Mouse (Mus musculus) liver, embryonic 14.5 days (tissue): ENCODE measurements around the gene Pglyrp1. TPM values are rescaled to one million over a fixed set of nuclear protein-coding genes. Genes with fewer than 3 reads are reported as not detected.
"Not testable (repeated sequence)": the region's sequence is repeated elsewhere in the genome, so short reads cannot be mapped to it uniquely, and the experiment has no call there.

ENCODE experiments used
- ATAC-seq: fragments of 200-750 bp; cut with Nextera tagmentation; 2 replicates; pipeline ENCODE4 v1.8.0; 2017; ENCODE audit warnings: moderate number of reproducible peaks, mild to moderate bottlenecking, moderate library complexity; ENCODE audit not compliant: insufficient read depth
- DNase-seq, 3 experiments: peaks; one replicate each; pipeline ENCODE4 v3.0.0-alpha.2; 2012 to 2013; ENCODE audit warnings: low read depth in 3 of 3, low spot score in 3 of 3
- H3K27ac ChIP-seq: fragments of 300-500 bp; sonication (generic); 2 replicates; pipeline ENCODE4 v1.5.1; 2014; ENCODE audit warnings: moderate library complexity, mild to moderate bottlenecking, control low read depth, inconsistent platforms
- H3K27me3 ChIP-seq: fragments of 300-500 bp; sonication (generic); 2 replicates; pipeline ENCODE4 v1.6.1; 2014; ENCODE audit warnings: mild to moderate bottlenecking, low read length, moderate library complexity; ENCODE audit not compliant: control insufficient read depth, insufficient read depth
- H3K36me3 ChIP-seq: fragments of 300-500 bp; sonication (generic); replicated peaks from 2 replicates; pipeline ENCODE4 v1.6.1; 2014; ENCODE audit warnings: low read depth; ENCODE audit not compliant: control insufficient read depth, insufficient read depth
- H3K4me1 ChIP-seq, 2 experiments: fragments of 200-500 bp in 1 of 2; fragments of 300-500 bp in 1 of 2; sonication (generic) in 1 of 2; replicated peaks; 2 replicates each; pipeline ENCODE4 v1.6.1; 2012 to 2014; ENCODE audit warnings: antibody characterized with exemption in 1 of 2, inconsistent platforms in 1 of 2, low read length in 1 of 2; ENCODE audit not compliant: control insufficient read depth in 2 of 2, insufficient read depth in 2 of 2
- H3K4me2 ChIP-seq: fragments of 300-500 bp; sonication (generic); 2 replicates; pipeline ENCODE4 v1.6.1; 2014; ENCODE audit warnings: low read depth, mild to moderate bottlenecking, control low read depth, moderate library complexity
- H3K4me3 ChIP-seq, 2 experiments: fragments of 200-500 bp in 1 of 2; fragments of 300-500 bp in 1 of 2; sonication (generic) in 1 of 2; 2 replicates each; pipeline ENCODE4 v1.5.1; 2012 to 2014; ENCODE audit warnings: low read depth in 2 of 2, low read length in 2 of 2, mild to moderate bottlenecking in 2 of 2, control low read depth in 1 of 2, inconsistent platforms in 1 of 2, moderate library complexity in 1 of 2; ENCODE audit not compliant: insufficient read depth in 1 of 2
- H3K9ac ChIP-seq: fragments of 300-500 bp; sonication (generic); replicated peaks from 2 replicates; pipeline ENCODE4 v1.6.1; 2014; ENCODE audit warnings: mild to moderate bottlenecking, control low read depth, moderate library complexity
- H3K9me3 ChIP-seq: fragments of 300-500 bp; sonication (generic); 2 replicates; pipeline ENCODE4 v1.6.1; 2016; ENCODE audit warnings: low read length, mixed read lengths; ENCODE audit not compliant: control insufficient read depth
- CTCF ChIP-seq: IDR thresholded peaks from 2 replicates; pipeline ENCODE4 v1.5.1; 2016; ENCODE audit warnings: antibody characterized with exemption, low read depth, control low read depth
- EP300 ChIP-seq: IDR thresholded peaks from 2 replicates; pipeline ENCODE4 v1.6.1; 2016; ENCODE audit warnings: antibody characterized with exemption, low read depth
- WGBS: fragments of 180-500 bp; shearing (Covaris S2); extraction: QIAGEN DNeasy Blood & Tissue Kit; methylation state at CpG from one replicate; pipeline ENCODE4 v1.1.7; 2014; ENCODE audit not compliant: insufficient replicate concordance; 5-methylcytosine and 5-hydroxymethylcytosine counted together
- polyA plus RNA-seq, 2 experiments: library from polyadenylated mRNA; depleted of rRNA in 1 of 2; stranded (reverse) in 1 of 2; unstranded in 1 of 2; fragments of >200 nt; fragmentation: Nextera tagmentation in 1 of 2; extraction: Ambion mirVana in 1 of 2; gene quantifications; 2 replicates each; pipeline versions ENCODE4 v1.2.1 to v1.2.3; 2012 to 2014

Pglyrp1 gene
- polyA plus RNA-seq (2012; rRNA removed), result 10.5 and 15.1 TPM in 2 replicates
- polyA plus RNA-seq (2014; fragmentation: Nextera tagmentation; extraction: Ambion mirVana), result 23.2 and 32.0 TPM in 2 replicates

- not testable (repeated sequence) for H3K4me1 ChIP-seq, H3K4me2 ChIP-seq, ATAC-seq, H3K4me3 ChIP-seq, H3K27me3 ChIP-seq, H3K36me3 ChIP-seq, DNase-seq, H3K9me3 ChIP-seq, H3K9ac ChIP-seq, H3K27ac ChIP-seq
- no CpG with 5 or more reads among the region's 8 CpGs for WGBS
Observed at GRCm38 (mm10) chr7:18871031-18871430, at the start of gene Pglyrp1. Pglyrp1 (plus strand) TSS chr7:18871331.

- Histone ChIP-seq H3K27ac (no peak within 1 kb of the TSS), H3K4me3 (no peak within 1 kb of the TSS), H3K27me3 (no peaks in the 10 kb centered on the region), H3K9me3 (no peaks in the 10 kb centered on the region), H3K4me1 (no peaks in the 10 kb centered on the region), H3K36me3 (no peaks in the 10 kb centered on the region), H3K9ac (no peak within 1 kb of the TSS), H3K4me2 (no peak within 1 kb of the TSS)
- DNase-seq (no peak), ATAC-seq (no peak)
- TF ChIP-seq CTCF (no peak), EP300 (no peak)
- 38% methylated on average over 3 of the region's 3 CpGs for WGBS
Observed at GRCm38 (mm10) chr7:18821507-18821906, 49.6 kb upstream of the Pglyrp1 start, which contains the start of gene Psg17. Psg17 (minus strand) TSS chr7:18821607.

- Histone ChIP-seq H3K27me3 (no peaks in the 10 kb centered on the region), H3K27ac (no peak overlapping the region), H3K4me1 (0 out of 4 replicates have a peak, but pooled peaks cover 0 to 1% of the 10 kb centered on the region in 2 experiments), H3K36me3 (no peaks in the 10 kb centered on the region), H3K4me3 (no peak overlapping the region), H3K9ac (no peak overlapping the region), H3K9me3 (no peaks in the 10 kb centered on the region), H3K4me2 (no peak overlapping the region)
- 62% methylated on average over 26 of the region's 26 CpGs for WGBS
- ATAC-seq (no peak), DNase-seq (no peak)
- TF ChIP-seq EP300 (no peak), CTCF (no peak)
Observed at GRCm38 (mm10) chr7:18827792-18828546, 43.2 kb upstream of the Pglyrp1 start.

GRCm38 (mm10) chr7:18828592-18828991 is 42.5 kb upstream of the Pglyrp1 start:
- no peak overlapping the region for H3K4me3 ChIP-seq
- ATAC-seq (no peak), DNase-seq (no peak)
- no peaks in the 10 kb centered on the region for H3K9me3 ChIP-seq
- H3K27ac ChIP-seq, result no peak overlapping the region
- TF ChIP-seq CTCF, result peak; percentile 41; the same call in 1 of the 2 replicates
- TF ChIP-seq EP300, result no peak
- no peak overlapping the region for H3K9ac ChIP-seq
- H3K4me2 ChIP-seq, result no peak overlapping the region
- 0 out of 4 replicates have a peak, but pooled peaks cover 0 to 1% of the 10 kb centered on the region in 2 experiments for H3K4me1 ChIP-seq
- 55% methylated on average over 9 of the region's 9 CpGs for WGBS
- no peaks in the 10 kb centered on the region for H3K27me3 ChIP-seq
- H3K36me3 ChIP-seq, result no peaks in the 10 kb centered on the region

GRCm38 (mm10) chr7:18829545-18829944 is 41.6 kb upstream of the Pglyrp1 start:
- TF ChIP-seq EP300 (no peak), CTCF (no peak)
- no peak for ATAC-seq
- 0 out of 4 replicates have a peak, but pooled peaks cover 0 to 1% of the 10 kb centered on the region in 2 experiments for H3K4me1 ChIP-seq

More at GRCm38 (mm10) chr7:18829545-18829944, 41.6 kb upstream of the Pglyrp1 start:
- Histone ChIP-seq H3K27me3 (no peaks in the 10 kb centered on the region), H3K9ac (no peak overlapping the region), H3K4me2 (no peak overlapping the region), H3K4me3 (no peak overlapping the region), H3K27ac (no peak overlapping the region), H3K36me3 (no peaks in the 10 kb centered on the region), H3K9me3 (no peaks in the 10 kb centered on the region)
- no peak for DNase-seq
- WGBS, result 74% methylated on average over 7 of the region's 7 CpGs
